Comparison of ENCODE assay signal across 8 mouse cellular contexts in genomic region chr1:43091306-43092055, GRCm38 (mm10). TPM values are rescaled to one million over a fixed set of nuclear protein-coding genes. Genes with fewer than 3 reads are reported as not detected.
DNase-seq lines count a peak whose midpoint lies in the region; ATAC-seq and TF ChIP-seq lines count a peak whose summit lies in the region.

No protein-coding gene starts in this region.

- H3K9ac ChIP-seq in CH12.LX (ENCODE audit: insufficient read depth, low read depth): peak overlapping the region; percentile 55
- peak overlapping the region; percentile 80 for H3K9ac ChIP-seq in hindbrain, postnatal 0 days (replicated peaks; ENCODE audit: low read length)
- H3K9ac ChIP-seq in midbrain, embryonic 14.5 days (replicated peaks; ENCODE audit: low read length): peak overlapping the region; percentile 92

- TF ChIP-seq POLR2A in CH12.LX (IDR thresholded peaks at IDR 0.05; ENCODE audit: low read depth, low read length): no peak

- TF ChIP-seq EP300 in CH12.LX (IDR thresholded peaks at IDR 0.05; ENCODE audit: low read length): no peak

- H3K27me3 ChIP-seq in CH12.LX (replicated peaks): no peaks in the 10 kb centered on the region
- H3K27me3 ChIP-seq in erythroblast, embryonic 14.5 days (ENCODE audit: control insufficient read depth): no peaks in the 10 kb centered on the region
- no peaks in the 10 kb centered on the region for H3K27me3 ChIP-seq in hindbrain, postnatal 0 days (ENCODE audit: insufficient read depth, low read length)
- no peaks in the 10 kb centered on the region for H3K27me3 ChIP-seq in midbrain, embryonic 14.5 days (ENCODE audit: control insufficient read depth, insufficient read depth, low read length)

- peaks cover 5 to 16% of the 10 kb centered on the region in 2 experiments; a peak in 3 of 4 replicates for H3K4me1 ChIP-seq in CH12.LX (ENCODE audit: control insufficient read depth in 1 of 2, insufficient read depth in 2 of 2)
- peaks cover 23% of the 10 kb centered on the region for H3K4me1 ChIP-seq in erythroblast, embryonic 14.5 days (ENCODE audit: control insufficient read depth)
- H3K4me1 ChIP-seq in hindbrain, postnatal 0 days (ENCODE audit: insufficient read depth, low read length): peaks cover 6% of the 10 kb centered on the region; the same call in 1 of the 2 replicates
- H3K4me1 ChIP-seq in midbrain, embryonic 14.5 days (ENCODE audit: control insufficient read depth, insufficient read depth, low read length): peaks cover 19% of the 10 kb centered on the region

- WGBS in hindbrain, postnatal 0 days: 46% methylated on average over 13 of the region's 13 CpGs
- WGBS in midbrain, embryonic 14.5 days: 49% methylated on average over 13 of the region's 13 CpGs

- H3K27ac ChIP-seq in CH12.LX (ENCODE audit: insufficient read depth, low read depth): no peak overlapping the region
- H3K27ac ChIP-seq in hindbrain, postnatal 0 days: peak overlapping the region; percentile 90; the same call in 1 of the 2 replicates
- no peak overlapping the region for H3K27ac ChIP-seq in midbrain, embryonic 14.5 days (replicated peaks; ENCODE audit: low read depth, low read length)

- no peak for TF ChIP-seq CTCF in CH12.LX (conservative IDR thresholded peaks at IDR 0.05 in 1 of 2, IDR thresholded peaks at IDR 0.05 in 1 of 2; ENCODE audit: low read depth in 2 of 2, low read length in 2 of 2)
- TF ChIP-seq CTCF in hindbrain, postnatal 0 days (IDR thresholded peaks at IDR 0.05; ENCODE audit: low read depth): no peak

- TF ChIP-seq RAD21 in CH12.LX (IDR thresholded peaks at IDR 0.05; ENCODE audit: low read depth, low read length): no peak

- dilution Hi-C loops in CH12.LX (cut with MboI; ENCODE audit: extremely low pct_ligation_motif_present, extremely low pct_unique_long_range_greater_than_20kb, low sequenced_read_pairs): no loop called here

- H3K4me3 ChIP-seq in CH12.LX (replicated peaks in 1 of 3; ENCODE audit: low read depth in 2 of 3, low read length in 2 of 3, poor library complexity in 1 of 3): peak overlapping the region; percentile 58 to 73 (median 73)
- H3K4me3 ChIP-seq in erythroblast, embryonic 14.5 days (replicated peaks): peak overlapping the region; percentile 92
- peak overlapping the region; percentile 65 for H3K4me3 ChIP-seq in hindbrain, postnatal 0 days (ENCODE audit: low read length)
- H3K4me3 ChIP-seq in midbrain, embryonic 14.5 days (replicated peaks; ENCODE audit: low read depth, low read length): peak overlapping the region; percentile 71

- no peaks in the 10 kb centered on the region for H3K9me3 ChIP-seq in CH12.LX (replicated peaks; ENCODE audit: low read length)
- H3K9me3 ChIP-seq in erythroblast, embryonic 14.5 days (ENCODE audit: control insufficient read depth, low read length): no peaks in the 10 kb centered on the region
- H3K9me3 ChIP-seq in hindbrain, postnatal 0 days (ENCODE audit: low read length): no peaks in the 10 kb centered on the region
- no peaks in the 10 kb centered on the region for H3K9me3 ChIP-seq in midbrain, embryonic 14.5 days (ENCODE audit: control insufficient read depth, low read length)

- DNase-seq in gastrocnemius, postnatal 10 days: peak; percentile 5
- DNase-seq in gastrocnemius, adult 18-20 months (ENCODE audit: low spot score): no peak
- no peak for DNase-seq in CH12.LX (ENCODE audit: extremely low read depth)
- no peak for DNase-seq in hindbrain, postnatal 0 days (ENCODE audit: low spot score)
- peak; percentile 38 for DNase-seq in midbrain, embryonic 14.5 days
- no peak for DNase-seq in T-cell, adult 2 months (ENCODE audit: low spot score)
- no peak for DNase-seq in layer of hippocampus, adult 9-10 months (ENCODE audit: low spot score)

- ATAC-seq in hindbrain, postnatal 0 days: peak; percentile 27; the same call in 1 of the 2 replicates
- ATAC-seq in midbrain, embryonic 14.5 days (ENCODE audit: low FRiP score, low TSS enrichment): peak; percentile 1; the same call in 1 of the 2 replicates

- no peaks in the 10 kb centered on the region for H3K79me2 ChIP-seq in CH12.LX (replicated peaks; ENCODE audit: control insufficient read depth, extremely low read depth, insufficient read depth, poor library complexity, severe bottlenecking)

- in situ Hi-C loops in CH12.LX (cut with MboI; ENCODE audit: low pct_ligation_motif_present, low pct_unique_long_range_greater_than_20kb, low sequenced_read_pairs): no loop called here

- peak overlapping the region; percentile 46; the same call in 1 of the 2 replicates for H3K4me2 ChIP-seq in CH12.LX (ENCODE audit: insufficient read depth, low read depth, poor library complexity, severe bottlenecking)
- H3K4me2 ChIP-seq in hindbrain, postnatal 0 days (ENCODE audit: low read depth, low read length): peak overlapping the region; percentile 61
- peak overlapping the region; percentile 82 for H3K4me2 ChIP-seq in midbrain, embryonic 14.5 days (ENCODE audit: low read length)

- H3K36me3 ChIP-seq in CH12.LX (replicated peaks in 1 of 2; ENCODE audit: control insufficient read depth in 1 of 2, insufficient read depth in 1 of 2, low read length in 1 of 2): peaks cover 2 to 26% of the 10 kb centered on the region in 2 experiments
- peaks cover 15% of the 10 kb centered on the region for H3K36me3 ChIP-seq in erythroblast, embryonic 14.5 days (ENCODE audit: control insufficient read depth)
- H3K36me3 ChIP-seq in hindbrain, postnatal 0 days (ENCODE audit: insufficient read depth, low read length): no peaks in the 10 kb centered on the region
- H3K36me3 ChIP-seq in midbrain, embryonic 14.5 days (ENCODE audit: control insufficient read depth, insufficient read depth, low read length): 0 out of 2 replicates have a peak, but pooled peaks cover 2% of the 10 kb centered on the region

TF ChIP-seq in CH12.LX, 34 proteins besides CTCF, POLR2A, EP300 and RAD21:
- no peak for TF ChIP-seq MXI1 (IDR thresholded peaks at IDR 0.05; ENCODE audit: low read depth, low read length)
- no peak for TF ChIP-seq NRF1 (IDR thresholded peaks at IDR 0.05; ENCODE audit: low read depth, low read length)

RNA-seq across cellular contexts. Expression of gene Tgfbrap1, which starts 7.0 kb away (rescaled TPM):
- 10 to 100 TPM; 12.0 to 12.6 TPM for total RNA-seq in gastrocnemius, postnatal 10 days (2021)
- total RNA-seq in gastrocnemius, adult 18-20 months (2021): 10 to 100 TPM; 13.4 TPM
- total RNA-seq in CH12.LX (2012; rRNA removed) (6.0 and 7.6 TPM in 2 replicates), CH12.LX (2014; rRNA removed) (3.1 and 3.8 TPM in 2 replicates)
- 8.0 and 8.4 TPM in 2 replicates for polyA plus RNA-seq in CH12.LX (2012; ENCODE audit: insufficient read length, low read depth)
- polyA plus RNA-seq in erythroblast, embryonic 14.5 days (2012): 0.25 and 0.36 TPM in 2 replicates
- 42.1 and 50.9 TPM in 2 replicates for total RNA-seq in hindbrain, postnatal 0 days (2014; rRNA removed)
- 13.3 and 13.6 TPM in 2 replicates for polyA plus RNA-seq in hindbrain, postnatal 0 days (2015; fragmentation: Nextera tagmentation; extraction: Ambion mirVana)
- 17.2 and 21.9 TPM in 2 replicates for polyA plus RNA-seq in midbrain, embryonic 14.5 days (2014; fragmentation: Nextera tagmentation; extraction: Ambion mirVana)

RNA-seq across cellular contexts. Expression of gene AI597479, which starts 7.0 kb away (rescaled TPM):
- 10 to 100 TPM; 11.7 to 12.8 TPM for total RNA-seq in gastrocnemius, postnatal 10 days (2021)
- total RNA-seq in gastrocnemius, adult 18-20 months (2021): 10 to 100 TPM; 16.1 to 18.8 TPM
- 20.9 and 22.6 TPM in 2 replicates for total RNA-seq in CH12.LX (2012; rRNA removed)
- total RNA-seq in CH12.LX (2014; rRNA removed): 39.8 and 42.6 TPM in 2 replicates
- 18.4 and 19.5 TPM in 2 replicates for polyA plus RNA-seq in CH12.LX (2012; ENCODE audit: insufficient read length, low read depth)
- polyA plus RNA-seq in erythroblast, embryonic 14.5 days (2012): 0.02 and 0.04 TPM in 2 replicates
- 20.7 and 22.8 TPM in 2 replicates for total RNA-seq in hindbrain, postnatal 0 days (2014; rRNA removed)
- polyA plus RNA-seq in hindbrain, postnatal 0 days (2015; fragmentation: Nextera tagmentation; extraction: Ambion mirVana): 28.8 and 29.5 TPM in 2 replicates
- 47.6 and 60.1 TPM in 2 replicates for polyA plus RNA-seq in midbrain, embryonic 14.5 days (2014; fragmentation: Nextera tagmentation; extraction: Ambion mirVana)

Comparison
In these comparisons a context has a peak if more than half of its experiments do, and no peak if none do; other contexts are left out.
1. DNase-seq: peak in gastrocnemius, postnatal 10 days (single experiment) and midbrain, embryonic 14.5 days (single experiment); none in gastrocnemius, adult 18-20 months (single experiment), CH12.LX (single experiment), hindbrain, postnatal 0 days (single experiment), T-cell, adult 2 months (single experiment) and layer of hippocampus, adult 9-10 months (single experiment).
2. Peak in every context shown above with its lines, with median percentiles within 50 percentile points of each other: H3K4me2 ChIP-seq, H3K4me3 ChIP-seq and H3K9ac ChIP-seq.